Mouse (Mus musculus) CH12.LX (cell line): ENCODE measurements at regions not wholly inside any gene's neighbourhood (a gene's known extent, or its start where the extent isn't known, plus 50 kb on each side); places are given as distances from the start of the nearest gene placed in this dataset.

Source experiments
- DNase-seq: peaks from one replicate; pipeline ENCODE4 v3.0.0-alpha.2; 2013; ENCODE audit errors: extremely low read depth
- H3K27ac ChIP-seq: 2 replicates; pipeline ENCODE4 v1.5.1; 2012; ENCODE audit warnings: low read depth, mild to moderate bottlenecking, control low read depth, moderate library complexity; ENCODE audit not compliant: insufficient read depth
- H3K27me3 ChIP-seq: replicated peaks from 2 replicates; pipeline ENCODE3; 2012; ENCODE audit warnings: inconsistent platforms
- H3K36me3 ChIP-seq, 2 experiments: replicated peaks in 1 of 2; 2 replicates each; pipeline versions ENCODE3 to v1.6.1; 2012; ENCODE audit warnings: inconsistent platforms in 1 of 2, low read length in 1 of 2, mild to moderate bottlenecking in 1 of 2, mixed read lengths in 1 of 2, moderate library complexity in 1 of 2; ENCODE audit not compliant: control insufficient read depth in 1 of 2, insufficient read depth in 1 of 2
- H3K4me1 ChIP-seq, 2 experiments: 2 replicates each; pipeline ENCODE4 v1.6.1; 2012; ENCODE audit warnings: inconsistent platforms in 1 of 2, moderate library complexity in 1 of 2; ENCODE audit not compliant: insufficient read depth in 2 of 2, control insufficient read depth in 1 of 2
- H3K4me2 ChIP-seq: 2 replicates; pipeline ENCODE4 v1.6.1; 2012; ENCODE audit warnings: low read depth, mild to moderate bottlenecking, control low read depth; ENCODE audit not compliant: poor library complexity, insufficient read depth, severe bottlenecking
- H3K4me3 ChIP-seq, 3 experiments: fragments of 150-350 bp in 1 of 3; sonication (generic) in 1 of 3; replicated peaks in 1 of 3; 2 replicates each; pipeline versions ENCODE3 to v1.5.1; 2011 to 2012; ENCODE audit warnings: low read depth in 2 of 3, low read length in 2 of 3, mild to moderate bottlenecking in 2 of 3, moderate library complexity in 2 of 3, control low read depth in 1 of 3, improper control_type of control experiment in 1 of 3, inconsistent platforms in 1 of 3, mixed read lengths in 1 of 3; ENCODE audit not compliant: poor library complexity in 1 of 3
- H3K79me2 ChIP-seq: replicated peaks from 2 replicates; pipeline ENCODE4 v1.6.1; 2012; ENCODE audit warnings: mild to moderate bottlenecking, moderate library complexity; ENCODE audit not compliant: control insufficient read depth, poor library complexity, insufficient read depth, severe bottlenecking; ENCODE audit errors: extremely low read depth
- H3K9ac ChIP-seq: 2 replicates; pipeline ENCODE4 v1.6.1; 2012; ENCODE audit warnings: low read depth, mild to moderate bottlenecking, control low read depth, moderate library complexity; ENCODE audit not compliant: insufficient read depth
- H3K9me3 ChIP-seq: replicated peaks from 2 replicates; pipeline ENCODE3; 2012; ENCODE audit warnings: low read length, inconsistent platforms, mixed read lengths
- BHLHE40 ChIP-seq: IDR thresholded peaks from 2 replicates; pipeline ENCODE4 v1.6.1; 2011; ENCODE audit warnings: mild to moderate bottlenecking, low read depth, low read length, improper control_type of control experiment
- ELF1 ChIP-seq: IDR thresholded peaks from 2 replicates; pipeline ENCODE4 v1.6.1; 2014; ENCODE audit warnings: low read depth, mild to moderate bottlenecking, inconsistent platforms, low read length, improper control_type of control experiment
- EP300 ChIP-seq: IDR thresholded peaks from 2 replicates; pipeline ENCODE4 v1.6.1; 2011; ENCODE audit warnings: low read length, improper control_type of control experiment
- HCFC1 ChIP-seq: IDR thresholded peaks from 2 replicates; pipeline ENCODE4 v1.6.1; 2012; ENCODE audit warnings: low read depth, mild to moderate bottlenecking, inconsistent platforms, low read length, improper control_type of control experiment
- IRF4 ChIP-seq: IDR thresholded peaks from 2 replicates; pipeline ENCODE4 v1.6.1; 2014; ENCODE audit warnings: low read depth, mild to moderate bottlenecking, inconsistent platforms, low read length, improper control_type of control experiment
- JUN ChIP-seq: IDR thresholded peaks from 2 replicates; pipeline ENCODE4 v1.6.1; 2011; ENCODE audit warnings: low read depth, mild to moderate bottlenecking, low read length, improper control_type of control experiment, moderate library complexity; ENCODE audit not compliant: insufficient read depth
- JUND ChIP-seq: conservative IDR thresholded peaks from 2 replicates; pipeline ENCODE4 v1.6.1; 2011; ENCODE audit warnings: low read depth, low read length, improper control_type of control experiment
- KAT2A ChIP-seq: IDR thresholded peaks from 2 replicates; pipeline ENCODE4 v1.6.1; 2012; ENCODE audit warnings: low read length, improper control_type of control experiment, inconsistent platforms; ENCODE audit not compliant: insufficient replicate concordance
- MEF2A ChIP-seq: IDR thresholded peaks from 2 replicates; pipeline ENCODE4 v1.6.1; 2014; ENCODE audit warnings: low read depth, mild to moderate bottlenecking, inconsistent platforms, low read length, improper control_type of control experiment, borderline replicate concordance
- MYC ChIP-seq: IDR thresholded peaks from 2 replicates; pipeline ENCODE4 v1.6.1; 2011; ENCODE audit warnings: low read depth, mild to moderate bottlenecking, improper control_type of control experiment, low read length
- PAX5 ChIP-seq: IDR thresholded peaks from 2 replicates; pipeline ENCODE4 v1.6.1; 2012; ENCODE audit warnings: low read length, inconsistent platforms, mixed read lengths
- SIN3A ChIP-seq: IDR thresholded peaks from 2 replicates; pipeline ENCODE4 v1.6.1; 2012; ENCODE audit warnings: low read length, improper control_type of control experiment, inconsistent platforms
- SMC3 ChIP-seq: IDR thresholded peaks from 2 replicates; pipeline ENCODE4 v1.6.1; 2011; ENCODE audit warnings: low read depth, low read length, improper control_type of control experiment
- TCF12 ChIP-seq: IDR thresholded peaks from 2 replicates; pipeline ENCODE4 v1.6.1; 2014; ENCODE audit warnings: low read depth, mild to moderate bottlenecking, inconsistent platforms, low read length, improper control_type of control experiment
- USF1 ChIP-seq: IDR thresholded peaks from 2 replicates; pipeline ENCODE4 v1.6.1; 2014; ENCODE audit warnings: low read depth, mild to moderate bottlenecking, inconsistent platforms, low read length, improper control_type of control experiment
- ZC3H11A ChIP-seq: IDR thresholded peaks from 2 replicates; pipeline ENCODE4 v1.6.1; 2012; ENCODE audit warnings: low read depth, mild to moderate bottlenecking, inconsistent platforms, low read length, improper control_type of control experiment
- ZNF384 ChIP-seq: IDR thresholded peaks from 2 replicates; pipeline ENCODE4 v1.6.1; 2012; ENCODE audit warnings: low read depth, low read length, improper control_type of control experiment, inconsistent platforms
- dilution Hi-C: fragments of 300-500 bp; cut with MboI; formaldehyde crosslinking; loops from 2 replicates; pipeline ENCODE4 v1.14.3; 2020; ENCODE audit warnings: low sequenced_read_pairs; ENCODE audit not compliant: extremely low pct_unique_long_range_greater_than_20kb, extremely low pct_ligation_motif_present
- in situ Hi-C: fragments of 300-500 bp; cut with MboI; formaldehyde crosslinking; loops from 3 replicates; pipeline ENCODE4 v1.14.3; 2019; ENCODE audit warnings: low sequenced_read_pairs, low pct_ligation_motif_present, low pct_unique_long_range_greater_than_20kb, mixed read lengths

- no peaks in the 10 kb centered on the region for H3K4me1 ChIP-seq
- no peaks in the 10 kb centered on the region for H3K9me3 ChIP-seq
- H3K27me3 ChIP-seq, result no peaks in the 10 kb centered on the region
- dilution Hi-C loops (no loop called here), in situ Hi-C loops (no loop called here)
- no peak overlapping the region for H3K4me2 ChIP-seq
- DNase-seq, result no peak
- no peaks in the 10 kb centered on the region for H3K79me2 ChIP-seq
- H3K36me3 ChIP-seq, result no peaks in the 10 kb centered on the region
- H3K27ac ChIP-seq, result no peak overlapping the region
- no peak overlapping the region for H3K9ac ChIP-seq
- TF ChIP-seq ELF1 (no peak), ZNF384 (no peak), TCF12 (no peak), JUN (no peak), ZC3H11A (no peak)
- H3K4me3 ChIP-seq, result no peak overlapping the region
Observed at GRCm38 (mm10) chr2:50527425-50527824, 230.8 kb upstream of the Mmadhc start.

- no peak for DNase-seq
- Histone ChIP-seq H3K9ac (no peak overlapping the region), H3K9me3 (no peaks in the 10 kb centered on the region), H3K36me3 (no peaks in the 10 kb centered on the region), H3K4me2 (no peak overlapping the region)
- no peak for TF ChIP-seq SIN3A
- TF ChIP-seq USF1, result no peak
- TF ChIP-seq TCF12, result no peak
- no peak for TF ChIP-seq JUN
- no peak for TF ChIP-seq SMC3
- TF ChIP-seq MEF2A, result no peak
- no peak for TF ChIP-seq MYC
- no peak for TF ChIP-seq KAT2A
- TF ChIP-seq IRF4, result no peak
- TF ChIP-seq BHLHE40, result no peak
- TF ChIP-seq ELF1, result no peak
- no peak for TF ChIP-seq PAX5
- TF ChIP-seq EP300, result no peak
- TF ChIP-seq HCFC1, result no peak
- TF ChIP-seq JUND, result no peak
- TF ChIP-seq, all 38 proteins: peak for 0
- no peaks in the 10 kb centered on the region for H3K27me3 ChIP-seq
- no peaks in the 10 kb centered on the region for H3K79me2 ChIP-seq
- no peaks in the 10 kb centered on the region for H3K4me1 ChIP-seq
- no peak overlapping the region for H3K4me3 ChIP-seq
- no peak overlapping the region for H3K27ac ChIP-seq
- dilution Hi-C loops, result no loop called here
- in situ Hi-C loops, result no loop called here
Observed at GRCm38 (mm10) chr2:50524838-50525615, 228.4 kb upstream of the Mmadhc start.
